Mouse (Mus musculus): ENCODE measurements at regions not wholly inside any gene's neighbourhood (a gene's known extent, or its start where the extent isn't known, plus 50 kb on each side); places are given as distances from the start of the nearest gene placed in this dataset.

- no peak for TF ChIP-seq CTCF (IDR thresholded peaks at IDR 0.05; ENCODE audit: low read depth)
- no peak for TF ChIP-seq EP300 (IDR thresholded peaks at IDR 0.05; ENCODE audit: low read depth)
Observed at GRCm38 (mm10) chr8:77816217-77816616, 92.0 kb upstream of the Ednra start.
